ENCODE assay signal across 10 mouse cellular contexts in genomic region chr17:29237267-29237771, GRCm38 (mm10). TPM values are rescaled to one million over a fixed set of nuclear protein-coding genes. Genes with fewer than 3 reads are reported as not detected.
A peak's percentile ranks its signal among the peaks of the same experiment; 100 is the strongest.
DNase-seq lines count a peak whose midpoint lies in the region; ATAC-seq and TF ChIP-seq lines count a peak whose summit lies in the region.
"Had no signal": no experiment of that assay in that cellular context is flagged by ENCODE, and none has a peak within 500 bp of the region (broad histone marks: within the 10 kb centered on the region; RNA-seq: fewer than 3 reads in every experiment).

No protein-coding gene starts in this region.

- peaks cover 12% of the 10 kb centered on the region; the same call in 1 of the 2 replicates for H3K4me1 ChIP-seq in spleen, adult 2 months (ENCODE audit: control insufficient read depth, insufficient read depth, insufficient read length)
- H3K4me1 ChIP-seq in liver, embryonic 13.5 days (replicated peaks) = peaks cover 13% of the 10 kb centered on the region
- no peaks in the 10 kb centered on the region; the same call in 1 of the 2 replicates for H3K4me1 ChIP-seq in stomach, postnatal 0 days (replicated peaks; ENCODE audit: control insufficient read depth, insufficient read depth)

- no peak for TF ChIP-seq CTCF in spleen, adult 2 months (IDR thresholded peaks at IDR 0.05; ENCODE audit: extremely low read depth, insufficient read depth, insufficient read length, insufficient replicate concordance)
- TF ChIP-seq CTCF in stomach, postnatal 0 days (IDR thresholded peaks at IDR 0.05; ENCODE audit: low read depth) = no peak

- H3K4me3 ChIP-seq in spleen, adult 2 months (ENCODE audit: extremely low read depth, insufficient read depth, insufficient read length) = peak overlapping the region; percentile 27; the same call in 1 of the 2 replicates
- H3K4me3 ChIP-seq in liver, embryonic 13.5 days (replicated peaks) = peak overlapping the region; percentile 54
- H3K4me3 ChIP-seq in stomach, postnatal 0 days (ENCODE audit: low read depth, low read length) = peak overlapping the region; percentile 57

- no peak for TF ChIP-seq POLR2A in spleen, adult 2 months (IDR thresholded peaks at IDR 0.05; ENCODE audit: low read depth, low read length)

- H3K9me3 ChIP-seq in liver, embryonic 13.5 days (replicated peaks) = no peaks in the 10 kb centered on the region
- no peaks in the 10 kb centered on the region for H3K9me3 ChIP-seq in stomach, postnatal 0 days (ENCODE audit: control insufficient read depth, low read length)

- peak overlapping the region; percentile 70 for H3K4me2 ChIP-seq in liver, embryonic 13.5 days
- peak overlapping the region; percentile 99 for H3K4me2 ChIP-seq in stomach, postnatal 0 days (replicated peaks; ENCODE audit: low read depth)

- no peak for ATAC-seq in liver, embryonic 13.5 days (ENCODE audit: low read depth)
- no peak for ATAC-seq in stomach, postnatal 0 days (ENCODE audit: low FRiP score, low TSS enrichment)
- no peak for ATAC-seq in megakaryocyte progenitor cell, adult 5-6 weeks (replicated peaks; ENCODE audit: poor library complexity)
- ATAC-seq: inflammation-experienced regulatory T-cells, adult 6 months had no signal

- TF ChIP-seq EP300 in stomach, postnatal 0 days (optimal IDR thresholded peaks at IDR 0.05) = no peak

- H3K36me3 ChIP-seq in spleen, adult 2 months (ENCODE audit: control insufficient read depth, insufficient read depth, low read length) = no peaks in the 10 kb centered on the region
- H3K36me3 ChIP-seq in liver, embryonic 13.5 days = no peaks in the 10 kb centered on the region
- no peaks in the 10 kb centered on the region for H3K36me3 ChIP-seq in stomach, postnatal 0 days (ENCODE audit: control insufficient read depth, insufficient read depth, low read length)

- H3K27ac ChIP-seq in spleen, adult 2 months (ENCODE audit: insufficient read depth, low read length) = no peak overlapping the region
- H3K27ac ChIP-seq in liver, embryonic 13.5 days = no peak overlapping the region
- H3K27ac ChIP-seq in stomach, postnatal 0 days (replicated peaks) = no peak overlapping the region

- WGBS in spleen, adult 2 months = 4% methylated on average over 31 of the region's 32 CpGs
- WGBS in liver, embryonic 13.5 days (ENCODE audit: insufficient replicate concordance) = 3% methylated on average over 29 of the region's 32 CpGs
- WGBS in stomach, postnatal 0 days = 1% methylated on average over 32 of the region's 32 CpGs

- 0 out of 2 replicates have a peak overlapping the region, but pooled peaks have one; percentile 22 for H3K9ac ChIP-seq in liver, embryonic 13.5 days
- H3K9ac ChIP-seq in stomach, postnatal 0 days (ENCODE audit: low read length) = peak overlapping the region; percentile 63

- peaks cover 22% of the 10 kb centered on the region for H3K27me3 ChIP-seq in spleen, adult 2 months (ENCODE audit: control insufficient read depth, insufficient read depth, low read length)
- H3K27me3 ChIP-seq in liver, embryonic 13.5 days = peaks cover 81% of the 10 kb centered on the region
- no peaks in the 10 kb centered on the region; the same call in 1 of the 2 replicates for H3K27me3 ChIP-seq in stomach, postnatal 0 days (ENCODE audit: control insufficient read depth, insufficient read depth, low read length)

- DNase-seq in embryo, embryonic 10 days (ENCODE audit: low spot score) = peak; percentile 37
- DNase-seq in embryo, embryonic 11 days = no peak
- no peak for DNase-seq in spleen, adult 2 months (ENCODE audit: low read depth in 1 of 2, low spot score in 2 of 2)
- no peak for DNase-seq in spleen, postnatal 36 days (ENCODE audit: low spot score in 2 of 2)
- DNase-seq in liver, embryonic 13.5 days = no peak
- DNase-seq in stomach, postnatal 0 days (ENCODE audit: low spot score) = no peak
- no peak for DNase-seq in cerebellum, adult 11-12 months
- DNase-seq: adrenal gland, postnatal 36 days had no signal

RNA-seq across cellular contexts. Expression of gene Cpne5, which starts 0.6 kb away (rescaled TPM):
- 2.4 and 3.6 TPM in 2 replicates for polyA plus RNA-seq in spleen, adult 2 months (2012; rRNA removed)
- 0.27 and 0.34 TPM in 2 replicates for polyA plus RNA-seq in liver, embryonic 13.5 days (2015; fragmentation: Nextera tagmentation; extraction: Ambion mirVana)
- polyA plus RNA-seq in stomach, postnatal 0 days (2015; fragmentation: Nextera tagmentation; extraction: Ambion mirVana) = 4.8 and 5.3 TPM in 2 replicates
- total RNA-seq in megakaryocyte progenitor cell, adult 5-6 weeks (2015) = 0.64 and 0.90 TPM in 2 replicates
- total RNA-seq in megakaryocyte progenitor cell, adult 5-6 weeks (2017) = 0.96 and 3.5 TPM in 2 replicates

RNA-seq across cellular contexts. Expression of gene Ppil1, which starts 26.7 kb away (rescaled TPM):
- 24.8 and 34.0 TPM in 2 replicates for polyA plus RNA-seq in spleen, adult 2 months (2012; rRNA removed)
- polyA plus RNA-seq in liver, embryonic 13.5 days (2015; fragmentation: Nextera tagmentation; extraction: Ambion mirVana) = 117 and 120 TPM in 2 replicates
- 64.6 and 65.9 TPM in 2 replicates for polyA plus RNA-seq in stomach, postnatal 0 days (2015; fragmentation: Nextera tagmentation; extraction: Ambion mirVana)
- 67.3 and 73.9 TPM in 2 replicates for total RNA-seq in megakaryocyte progenitor cell, adult 5-6 weeks (2015)
- 82.0 and 103 TPM in 2 replicates for total RNA-seq in megakaryocyte progenitor cell, adult 5-6 weeks (2017)

RNA-seq across cellular contexts. Expression of gene BC004004, which starts 31.3 kb away (rescaled TPM):
- polyA plus RNA-seq in spleen, adult 2 months (2012; rRNA removed) = 36.5 TPM in 2 replicates
- polyA plus RNA-seq in liver, embryonic 13.5 days (2015; fragmentation: Nextera tagmentation; extraction: Ambion mirVana) = 54.2 and 55.3 TPM in 2 replicates
- 91.2 and 97.2 TPM in 2 replicates for polyA plus RNA-seq in stomach, postnatal 0 days (2015; fragmentation: Nextera tagmentation; extraction: Ambion mirVana)
- 85.3 and 97.7 TPM in 2 replicates for total RNA-seq in megakaryocyte progenitor cell, adult 5-6 weeks (2015)
- 84.9 and 99.2 TPM in 2 replicates for total RNA-seq in megakaryocyte progenitor cell, adult 5-6 weeks (2017)
